Mouse (Mus musculus): ENCODE data around the gene Mybpc1.
"Not testable (repeated sequence)": the region's sequence is repeated elsewhere in the genome, so short reads cannot be mapped to it uniquely, and the experiment has no call there.

Mybpc1 gene

DNA sequence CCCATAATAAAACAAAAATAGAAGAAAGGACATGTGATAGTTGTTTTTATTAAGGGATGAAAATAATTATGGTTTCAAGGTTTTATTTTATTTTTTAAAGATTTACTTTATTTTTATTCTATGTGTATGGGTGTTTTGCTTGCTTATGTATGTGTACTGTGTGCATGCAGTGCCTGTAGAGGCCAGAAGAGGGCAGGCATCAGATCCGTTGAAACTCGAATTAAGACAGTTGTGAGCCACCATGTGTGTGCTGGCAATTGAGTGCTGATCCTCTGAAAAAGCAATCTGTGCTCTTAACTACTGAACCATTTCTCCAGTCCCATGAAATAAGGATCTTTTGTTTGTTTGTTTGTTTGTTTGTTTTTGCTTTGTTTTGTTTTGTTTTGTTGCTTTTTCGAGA, 54.7 kb downstream of the Mybpc1 start:
- DNase-seq (ENCODE audit: low read depth), result peak; percentile 17

DNA sequence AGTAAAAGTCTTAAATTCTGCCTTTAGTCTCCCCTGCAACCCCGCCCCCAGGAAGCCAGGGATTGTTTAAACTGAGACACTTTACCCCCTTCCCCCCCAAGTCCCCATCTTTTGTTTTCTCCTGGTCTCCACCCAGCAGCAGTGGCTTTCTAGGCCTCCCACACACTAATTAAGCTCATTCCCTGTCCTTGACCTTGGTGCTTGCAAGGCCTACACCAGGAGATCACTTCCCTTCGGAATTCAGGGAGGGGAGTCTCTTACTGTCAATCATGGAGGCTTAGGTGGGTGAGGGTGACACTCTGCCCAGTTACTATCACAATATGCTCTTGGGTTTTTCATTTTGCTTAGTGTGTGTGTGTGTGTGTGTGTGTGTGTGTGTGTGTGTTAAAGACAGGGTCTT, 57.3 kb downstream of the Mybpc1 start:
- no peak for DNase-seq (ENCODE audit: low read depth)

DNA sequence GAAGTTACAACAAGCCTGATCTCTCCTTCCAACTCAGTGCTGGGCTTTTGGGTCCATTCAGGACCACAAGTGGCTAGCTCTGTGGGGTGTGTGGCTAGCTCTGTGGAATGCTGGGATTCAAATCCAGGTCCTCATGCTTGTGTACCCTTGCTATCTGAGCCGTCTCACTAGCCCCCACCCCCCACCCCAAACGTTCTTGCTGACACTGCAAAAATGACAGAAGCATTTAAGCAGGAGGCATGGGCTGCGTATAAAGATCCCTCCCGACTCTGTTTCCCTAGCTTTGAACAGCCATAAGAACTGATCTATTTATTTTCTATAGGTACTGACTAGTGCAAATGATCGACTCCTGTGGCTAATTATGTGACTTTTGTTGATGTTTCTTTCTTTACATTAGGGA, 74.3 kb downstream of the Mybpc1 start:
- DNase-seq (ENCODE audit: low read depth), result no peak

DNA sequence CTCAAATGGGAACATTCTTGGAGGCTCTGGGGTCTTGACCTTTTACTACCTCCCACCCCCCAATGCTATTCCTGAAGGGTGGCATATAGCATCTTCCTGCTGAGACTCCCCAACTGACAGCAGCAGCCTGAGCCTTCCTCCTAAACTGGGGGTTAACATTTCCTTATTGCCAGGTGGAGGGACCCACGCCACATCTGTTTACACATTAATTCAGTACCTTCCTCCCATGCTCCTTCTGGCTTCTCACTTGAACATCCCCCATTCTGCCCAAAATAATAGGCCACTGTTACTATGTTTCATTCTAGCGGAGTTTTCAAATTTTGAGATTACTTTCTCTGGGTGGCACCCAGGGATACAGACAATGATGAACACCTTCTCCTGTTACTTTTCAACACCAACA, 80.9 kb downstream of the Mybpc1 start:
- no peak for DNase-seq (ENCODE audit: low read depth)

DNA sequence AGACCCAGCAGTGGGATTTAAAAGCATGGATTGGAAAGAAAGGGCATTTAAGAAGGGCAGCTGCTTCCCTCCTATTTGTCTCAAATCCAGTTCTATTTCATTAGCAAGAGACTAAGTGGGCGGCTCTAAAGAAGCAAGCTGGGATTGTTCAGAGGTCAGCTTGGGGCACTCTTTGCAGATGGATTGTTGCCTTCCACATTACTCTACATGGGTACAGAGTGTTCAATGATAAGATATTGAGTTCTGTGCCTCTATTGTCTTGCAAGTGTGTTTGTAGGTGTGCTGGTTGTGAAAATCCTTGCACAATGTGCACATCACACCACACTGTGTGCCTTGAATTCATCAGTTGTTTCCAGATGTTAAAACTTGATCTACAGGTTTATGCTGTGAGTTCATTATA, 81.7 kb downstream of the Mybpc1 start:
- no peak for DNase-seq (ENCODE audit: low read depth)

DNA sequence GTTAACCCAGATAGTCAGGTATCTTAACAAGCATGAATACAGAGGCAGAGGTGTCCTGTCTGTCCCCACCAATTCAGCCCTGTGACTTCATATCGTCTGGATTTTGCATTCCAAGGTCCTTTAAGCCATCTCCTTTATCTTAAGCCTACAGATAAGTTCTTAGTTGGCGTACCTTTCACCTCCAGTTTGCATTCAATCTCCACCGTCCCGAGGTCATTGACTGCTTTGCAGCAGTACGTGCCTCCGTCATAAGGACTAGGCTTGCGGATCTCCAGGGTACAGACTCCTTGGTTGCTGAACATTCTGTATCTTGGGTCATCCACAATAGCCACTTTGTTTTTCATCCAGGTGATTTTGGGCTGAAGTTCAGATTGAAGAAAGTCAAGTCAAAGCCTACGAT, 82.2 kb downstream of the Mybpc1 start:
- DNase-seq (ENCODE audit: low read depth), result no peak

DNA sequence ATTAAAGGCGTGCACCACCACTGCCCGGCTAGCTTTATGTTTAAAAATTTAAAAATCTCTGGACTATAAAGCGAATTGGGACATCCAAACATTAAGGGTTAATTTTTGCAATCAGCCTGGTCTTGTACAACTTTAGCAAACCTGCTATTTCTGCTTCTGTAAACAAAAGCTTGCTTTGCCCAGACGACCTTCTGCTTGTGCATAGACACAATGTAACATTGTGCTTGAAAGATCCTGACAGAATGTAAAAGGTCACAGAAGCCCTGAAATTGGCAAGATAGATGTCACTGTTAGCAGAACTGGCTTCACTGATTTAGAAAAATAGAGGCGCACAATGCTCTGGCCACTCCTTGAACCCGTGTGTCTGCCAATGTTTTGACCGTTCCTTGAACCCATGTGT, 89.9 kb downstream of the Mybpc1 start:
- not testable (repeated sequence) for DNase-seq (ENCODE audit: low read depth)

DNA sequence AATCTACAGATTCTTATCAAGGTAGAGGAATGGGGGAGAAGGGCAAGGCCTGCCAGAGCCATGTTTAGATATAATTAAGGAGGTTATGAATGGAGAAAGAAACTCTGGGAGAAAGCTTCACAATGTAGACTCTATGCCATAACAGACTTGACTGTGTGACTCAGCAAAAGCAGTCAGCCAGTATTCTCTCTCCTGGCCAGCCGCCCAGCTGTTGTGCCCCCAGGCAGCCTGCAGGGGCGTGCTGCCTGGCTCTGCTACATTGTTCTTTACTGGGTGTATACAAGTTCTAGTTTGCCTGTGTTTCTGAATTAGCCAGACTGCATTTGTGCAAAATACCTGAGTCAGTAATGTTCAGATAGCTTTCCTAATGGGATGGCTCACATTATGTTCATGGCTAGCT, 90.5 kb downstream of the Mybpc1 start:
- DNase-seq (ENCODE audit: low read depth), result peak; percentile 97

DNA sequence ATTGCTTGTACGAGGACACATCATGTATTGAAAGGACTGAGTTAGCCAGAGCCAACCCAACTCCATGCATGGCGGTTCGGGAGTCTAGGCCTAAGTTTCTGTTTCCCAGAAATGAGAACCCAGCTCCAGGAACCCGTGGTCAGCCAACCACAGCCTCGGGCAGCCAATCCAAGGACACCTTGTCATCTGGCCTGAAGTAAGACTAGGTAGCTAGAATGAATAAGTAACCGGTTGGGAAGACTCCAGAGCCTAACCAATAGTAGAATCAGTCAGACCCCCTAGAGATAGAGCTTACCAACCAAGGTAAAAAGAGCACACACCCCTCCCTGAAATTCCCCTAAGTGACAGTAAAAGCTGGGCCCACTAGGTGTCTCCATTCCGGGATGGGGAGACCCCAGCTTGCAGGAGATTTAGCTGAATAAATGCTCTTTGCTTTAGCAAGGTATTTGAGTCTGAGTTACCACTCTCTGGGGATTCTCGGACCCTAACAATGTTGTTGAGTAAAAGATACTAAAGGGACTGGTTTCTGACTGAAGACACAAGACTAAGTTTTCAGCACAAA, 91.3 kb downstream of the Mybpc1 start:
- DNase-seq (ENCODE audit: low read depth), result no peak

DNA sequence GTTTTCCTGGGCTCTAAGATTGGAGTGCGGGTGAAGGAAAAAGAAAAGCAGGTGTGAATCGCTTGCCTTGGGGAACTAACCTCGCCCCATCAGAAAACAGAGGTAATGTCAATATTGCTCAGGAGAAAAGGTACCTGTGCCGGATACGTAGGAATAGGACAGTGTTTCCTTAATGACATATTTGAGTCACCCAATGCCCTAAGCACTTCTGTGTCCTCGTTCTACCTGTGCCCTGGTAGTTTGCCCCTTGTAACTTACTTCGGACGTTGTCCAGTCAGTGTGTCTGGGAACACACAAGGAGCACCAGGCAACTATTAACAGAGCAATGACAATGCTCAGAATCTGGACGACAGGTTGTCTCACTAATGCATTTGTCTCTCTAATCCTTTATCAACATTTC, 93.6 kb downstream of the Mybpc1 start:
- DNase-seq (ENCODE audit: low read depth), result no peak

DNA sequence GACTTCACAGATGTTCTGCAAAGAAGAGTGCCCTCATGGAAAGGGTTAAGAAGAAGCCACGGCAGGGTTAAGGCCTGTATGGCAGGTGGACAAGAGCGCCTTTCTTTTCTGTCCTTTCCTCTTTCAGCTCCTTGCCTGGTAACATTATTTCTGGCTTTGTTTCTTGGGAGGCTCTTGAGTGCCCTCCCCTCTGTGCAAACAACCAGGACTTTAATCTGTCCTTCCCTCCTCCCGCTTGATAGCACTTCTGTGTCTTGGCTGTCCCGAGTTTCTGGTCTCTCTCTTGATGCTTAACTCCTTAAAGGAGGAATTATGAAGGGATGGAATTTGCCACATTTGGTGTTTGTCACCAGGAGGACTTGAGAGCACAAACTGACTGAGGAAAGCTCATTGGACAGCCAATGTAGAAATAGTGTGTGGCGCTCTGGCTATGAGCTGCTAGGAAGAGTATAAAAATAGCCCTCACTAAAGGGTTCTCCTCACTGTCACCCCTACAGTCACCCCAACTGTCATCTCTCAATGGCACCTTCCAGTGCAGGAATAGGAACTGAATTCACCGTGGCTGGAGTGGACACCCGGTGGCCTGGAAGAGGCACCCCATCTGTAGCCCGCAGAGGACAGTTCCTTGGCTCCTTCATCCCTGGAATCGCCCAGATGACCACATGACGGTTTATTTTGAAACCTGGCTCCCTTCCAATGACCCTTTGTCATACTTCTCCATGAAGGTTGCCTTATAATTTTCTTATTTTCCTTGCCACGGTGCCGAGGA, 94.3 kb downstream of the Mybpc1 start:
- peak; percentile 17 for DNase-seq (ENCODE audit: low read depth)

DNA sequence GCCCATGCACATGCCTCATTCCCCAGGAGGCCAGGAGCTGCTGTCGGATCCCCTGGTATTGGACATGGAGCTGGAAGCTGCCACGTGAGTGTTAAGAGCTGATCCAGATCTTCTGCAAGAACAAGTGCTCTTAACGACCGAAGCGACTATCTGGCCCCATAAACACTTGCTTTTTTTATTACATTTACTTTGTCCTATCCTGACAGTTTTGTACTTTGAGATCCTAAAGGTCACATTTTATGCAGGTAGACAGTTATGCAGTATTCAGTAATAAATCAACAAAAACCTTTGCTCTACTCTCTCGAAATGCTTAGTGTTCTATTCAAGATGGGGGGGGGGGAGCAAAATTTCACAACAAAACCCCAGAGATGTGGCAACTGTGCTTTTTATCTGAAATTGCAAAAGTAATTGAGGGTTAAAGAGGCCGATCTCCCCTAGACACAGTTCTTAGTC, 97.2 kb downstream of the Mybpc1 start:
- DNase-seq (ENCODE audit: low read depth), result no peak

DNA sequence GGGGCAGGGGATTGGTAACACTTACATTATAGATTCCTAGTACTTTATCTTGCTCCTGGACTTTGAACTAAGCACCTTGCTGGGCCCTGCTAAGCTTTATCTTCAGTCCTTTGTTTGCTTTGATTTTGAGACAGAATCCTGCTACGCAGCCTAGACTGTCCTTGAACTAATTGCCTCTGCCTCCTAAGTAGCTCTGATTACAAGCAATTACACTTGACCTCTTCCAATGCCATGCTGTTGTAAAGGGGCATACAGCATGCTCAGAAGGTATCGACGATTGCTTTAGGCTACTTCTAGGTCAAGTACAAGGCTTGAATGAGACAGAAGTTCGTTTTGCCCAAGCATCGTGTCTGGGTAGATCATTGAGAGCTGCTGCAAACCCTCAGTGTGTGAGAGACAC, 99.7 kb downstream of the Mybpc1 start:
- no peak for DNase-seq (ENCODE audit: low read depth)

DNA sequence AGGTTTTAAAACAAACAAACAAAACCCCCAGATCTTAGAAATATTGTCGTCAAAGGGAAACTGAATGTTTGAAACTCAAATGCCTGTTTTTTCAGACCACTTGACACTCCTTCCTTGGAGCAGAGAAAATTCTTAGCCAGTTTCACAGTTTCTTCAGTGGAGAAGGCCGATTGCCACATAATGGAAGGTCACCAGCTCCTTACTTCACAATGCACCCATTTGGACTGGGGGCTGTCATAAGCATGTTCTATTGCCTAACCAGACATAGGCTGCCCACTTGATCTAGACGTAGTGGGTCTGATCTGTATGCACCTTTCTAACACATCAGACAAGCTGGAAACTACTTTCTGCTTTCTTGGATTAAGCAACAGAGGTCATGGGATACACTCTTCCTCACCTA, 100.5 kb downstream of the Mybpc1 start:
- peak; percentile 34 for DNase-seq (ENCODE audit: low read depth)

DNA sequence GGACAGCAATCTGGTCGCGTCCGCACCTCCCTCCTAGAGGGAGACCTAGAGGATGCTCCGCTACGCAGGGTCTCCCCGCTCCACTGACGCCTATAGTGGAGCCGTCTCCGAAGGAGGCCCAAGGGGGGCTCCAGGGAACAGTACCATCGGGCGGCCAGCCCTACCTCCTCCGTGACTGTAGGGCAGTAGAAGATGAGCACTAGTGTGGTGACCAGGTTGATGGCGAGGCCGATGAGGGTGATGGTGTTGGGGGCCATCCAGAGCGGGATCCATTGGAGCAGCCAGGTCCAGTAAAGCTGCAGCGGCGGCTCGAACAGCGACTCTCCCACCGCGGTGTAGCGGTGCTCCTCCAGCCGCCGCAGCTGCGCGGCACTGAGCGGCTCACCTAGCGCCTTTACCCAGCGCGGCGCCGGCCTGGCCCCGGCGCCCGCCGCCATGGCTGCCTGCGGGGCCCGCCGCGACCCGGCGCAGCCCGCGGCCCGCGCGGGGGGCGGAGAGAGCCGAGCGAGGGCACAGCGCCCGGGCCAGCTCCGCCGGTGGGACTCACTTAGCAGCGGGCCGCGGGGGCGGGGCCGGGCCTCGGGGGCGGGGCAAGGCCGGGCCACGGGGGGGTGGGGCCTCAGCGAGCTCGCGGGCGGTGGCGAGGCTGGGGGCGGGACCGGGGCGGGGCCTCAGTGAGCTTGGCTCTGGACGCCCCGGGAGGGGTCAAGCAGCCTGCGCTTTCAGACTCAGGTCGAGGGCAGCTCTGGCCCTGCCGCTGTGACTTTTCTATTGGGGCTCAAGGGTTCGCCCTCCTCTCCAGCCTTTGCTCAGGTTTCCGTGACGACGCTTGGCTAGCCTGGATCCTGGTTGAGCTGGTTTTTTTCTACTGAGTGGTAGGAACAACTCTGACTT, 101.3 kb downstream of the Mybpc1 start, which contains the start of gene Chpt1:
Chpt1 (minus strand) TSS at position 653 of the 894 bp plus-strand sequence.
- peak; percentile 94 for DNase-seq (ENCODE audit: low read depth)

DNA sequence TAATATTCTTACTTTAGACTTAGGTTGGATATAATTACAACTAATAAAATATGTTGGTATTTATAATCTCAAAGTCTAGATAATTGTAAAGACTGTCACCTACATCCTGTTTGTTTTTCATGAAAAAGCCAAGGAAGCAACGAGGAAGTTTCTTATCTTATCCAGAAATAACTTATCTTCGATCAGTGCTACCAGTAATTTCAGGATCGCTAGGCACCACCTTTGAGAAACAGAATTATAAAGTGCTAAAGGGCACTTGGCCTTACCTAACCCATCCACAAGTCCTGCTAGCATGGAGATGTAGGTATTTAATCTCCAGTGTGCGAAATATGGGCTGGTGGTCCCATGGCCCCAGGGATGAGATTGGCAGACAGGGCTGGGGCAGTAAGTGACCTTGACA, 102.0 kb downstream of the Mybpc1 start:
- DNase-seq (ENCODE audit: low read depth), result no peak

DNA sequence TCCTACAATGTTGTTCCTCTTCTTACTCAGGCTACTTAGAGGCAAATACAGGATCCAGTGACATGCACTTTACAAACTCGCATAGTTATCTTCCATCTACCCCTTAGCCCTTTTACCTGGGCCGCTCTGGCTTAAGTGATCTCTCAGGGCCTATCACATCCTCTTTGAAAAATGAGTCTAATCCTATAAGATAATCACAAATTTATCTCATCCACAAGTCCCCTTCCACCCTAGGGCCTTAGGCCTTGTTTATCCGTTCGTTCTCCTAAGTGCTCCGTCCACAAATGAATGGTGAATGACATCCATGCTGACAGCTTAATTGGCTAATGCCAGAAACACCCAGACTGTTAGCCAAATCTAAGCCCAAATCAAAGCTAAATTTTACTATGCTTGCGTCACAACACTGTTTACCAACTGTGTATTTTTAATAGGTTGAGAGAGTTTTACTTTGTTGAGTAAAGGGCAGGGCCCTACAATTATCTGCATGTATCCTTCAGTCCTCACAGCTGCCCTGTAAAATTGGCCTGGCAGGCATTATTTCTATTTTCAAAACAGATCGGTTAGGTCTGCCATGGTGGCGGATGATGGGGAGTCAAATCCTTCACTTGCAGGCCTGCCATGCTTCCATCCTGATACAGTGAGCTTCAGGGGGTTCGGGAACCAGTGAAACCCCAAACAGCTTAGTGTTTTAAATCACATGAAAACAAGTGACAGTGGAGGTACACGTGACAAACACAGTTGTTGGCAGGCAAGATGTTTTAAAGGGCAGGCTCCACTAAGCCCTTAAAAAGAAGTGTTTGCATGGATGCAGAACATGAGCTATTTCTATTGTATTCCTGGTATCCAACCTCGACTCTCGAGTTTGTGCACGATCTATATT, 102.8 kb downstream of the Mybpc1 start:
- no peak for DNase-seq (ENCODE audit: low read depth)

DNA sequence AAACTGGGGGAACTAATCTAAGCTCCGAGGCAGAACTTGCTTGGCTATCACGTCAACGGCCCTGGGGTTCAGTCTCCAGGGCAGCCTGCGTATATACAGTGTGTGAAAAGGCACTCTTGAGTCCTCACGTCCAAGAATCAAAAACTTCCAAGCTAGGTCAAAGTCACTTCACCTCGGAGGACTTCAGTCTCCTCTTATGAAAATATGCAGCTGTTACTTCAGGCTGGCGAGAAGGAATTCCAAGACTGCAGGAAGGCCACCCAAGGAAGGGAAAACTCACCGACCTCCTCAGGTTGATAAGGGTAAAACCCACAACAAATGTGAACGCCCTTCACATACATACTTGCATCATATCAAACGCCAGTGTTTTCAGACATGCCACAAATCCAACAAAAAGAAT, 103.6 kb downstream of the Mybpc1 start:
- DNase-seq (ENCODE audit: low read depth), result no peak

DNA sequence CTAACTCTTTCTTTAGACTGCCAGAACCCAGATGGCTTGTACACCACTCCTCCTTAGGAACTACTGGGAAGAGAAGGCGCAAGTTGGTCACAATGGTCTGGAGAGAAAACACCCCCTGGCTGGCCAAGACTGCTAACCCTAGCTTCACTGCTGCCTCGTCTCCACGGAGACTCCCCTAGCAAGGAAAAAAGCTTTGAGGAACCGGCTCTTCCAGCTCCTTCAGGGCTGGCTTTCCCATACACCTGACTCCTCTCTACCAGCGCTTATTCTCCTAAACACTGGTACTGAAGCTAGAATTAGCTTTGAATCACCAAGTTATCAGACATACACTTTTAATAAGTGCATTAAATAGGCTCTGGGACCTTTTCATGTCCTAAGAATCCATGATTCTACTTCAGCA, 105.0 kb downstream of the Mybpc1 start:
- no peak for DNase-seq (ENCODE audit: low read depth)

DNA sequence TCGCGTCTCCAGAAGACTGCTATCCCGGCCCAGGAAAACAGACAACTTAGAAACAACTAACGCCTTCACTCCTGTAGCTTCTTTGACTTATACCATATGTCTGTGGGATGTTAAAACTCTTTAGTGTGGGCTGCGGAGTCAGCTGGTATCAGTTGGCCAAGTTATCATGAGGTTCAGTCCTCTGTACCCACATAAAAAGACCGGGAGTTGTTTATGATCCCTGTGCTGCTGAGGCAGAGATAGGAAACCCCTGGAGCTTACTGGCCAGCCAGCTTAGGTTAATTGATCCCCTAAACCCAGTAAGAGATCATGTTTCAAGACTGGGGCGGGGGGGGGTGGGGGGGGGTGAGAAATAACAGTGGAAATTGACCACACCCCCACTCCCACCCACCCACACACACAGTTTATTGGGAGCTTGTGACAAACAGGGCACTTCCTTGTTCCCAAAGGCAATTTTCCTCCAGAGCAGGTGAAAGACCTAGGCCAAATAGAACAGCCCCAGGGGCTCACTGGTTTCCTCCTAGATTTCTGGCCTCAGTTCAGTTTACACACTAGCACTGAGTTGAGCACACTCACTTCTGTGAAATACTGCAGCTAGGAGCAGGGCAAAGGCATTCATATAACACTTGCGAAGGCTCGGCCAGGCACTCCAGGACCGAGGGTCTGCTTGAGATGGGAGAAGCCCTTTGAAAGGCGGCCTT, 107.9 kb downstream of the Mybpc1 start:
- no peak for DNase-seq (ENCODE audit: low read depth)

DNA sequence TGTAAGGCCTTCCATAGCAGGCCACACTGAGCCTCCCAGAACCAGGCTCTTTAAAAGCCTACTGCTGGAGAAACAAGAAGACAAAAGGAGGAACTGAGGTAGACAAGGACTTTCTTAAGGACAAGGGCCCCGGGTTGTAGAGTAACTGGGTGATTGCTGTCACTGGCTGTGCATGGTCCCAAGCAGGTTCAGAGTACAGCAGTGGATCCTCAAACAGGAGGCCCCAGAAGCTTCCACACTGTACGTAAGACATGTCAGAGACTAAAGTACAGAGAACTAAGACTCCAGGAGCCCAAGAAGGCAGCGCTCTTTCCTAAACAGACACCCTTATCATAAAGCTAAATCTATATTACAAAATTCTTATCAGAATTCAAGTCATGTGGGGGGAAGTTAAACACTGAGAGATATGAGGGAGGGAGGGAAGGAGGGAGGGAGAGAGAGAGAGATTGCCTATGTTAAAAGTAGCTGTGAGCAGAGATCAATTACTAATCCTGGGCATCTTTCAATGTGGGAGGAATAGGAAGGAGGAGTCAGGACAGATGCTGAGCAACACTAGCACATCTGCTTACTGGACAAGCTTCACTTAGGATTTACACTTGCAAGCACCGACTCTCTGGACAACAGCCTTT, 109.9 kb downstream of the Mybpc1 start:
- DNase-seq (ENCODE audit: low read depth), result no peak
